Mouse (Mus musculus) lung, embryonic 14.5 days (tissue): ENCODE results near the gene Tnfrsf26. TPM values are rescaled to one million over a fixed set of nuclear protein-coding genes. Genes with fewer than 3 reads are reported as not detected.

Experiments
- ATAC-seq: fragments of 200-750 bp; cut with Nextera tagmentation; 2 replicates; pipeline ENCODE4 v1.8.0; 2017; ENCODE audit warnings: mild to moderate bottlenecking, moderate TSS enrichment, moderate library complexity; ENCODE audit not compliant: insufficient read depth
- DNase-seq: peaks from one replicate; pipeline ENCODE4 v3.0.0-alpha.2; 2015
- H3K27ac ChIP-seq: fragments of 300-500 bp; sonication (generic); 2 replicates; pipeline ENCODE4 v1.5.1; 2014; ENCODE audit warnings: low read depth, mild to moderate bottlenecking, moderate library complexity
- H3K27me3 ChIP-seq: fragments of 300-500 bp; sonication (generic); 2 replicates; pipeline ENCODE4 v1.6.1; 2014; ENCODE audit warnings: low read length, control low read depth; ENCODE audit not compliant: insufficient read depth
- H3K36me3 ChIP-seq: fragments of 300-500 bp; sonication (generic); 2 replicates; pipeline ENCODE4 v1.6.1; 2014; ENCODE audit warnings: control low read depth; ENCODE audit not compliant: insufficient read depth
- H3K4me1 ChIP-seq: fragments of 300-500 bp; sonication (generic); 2 replicates; pipeline ENCODE4 v1.6.1; 2014; ENCODE audit warnings: antibody characterized with exemption, control low read depth; ENCODE audit not compliant: insufficient read depth
- H3K4me2 ChIP-seq: fragments of 300-500 bp; sonication (generic); 2 replicates; pipeline ENCODE4 v1.6.1; 2014; ENCODE audit warnings: mild to moderate bottlenecking
- H3K4me3 ChIP-seq: fragments of 300-500 bp; sonication (generic); 2 replicates; pipeline ENCODE4 v1.5.1; 2014; ENCODE audit warnings: low read depth, low read length
- H3K9ac ChIP-seq: fragments of 300-500 bp; sonication (generic); 2 replicates; pipeline ENCODE4 v1.6.1; 2014
- H3K9me3 ChIP-seq: fragments of 300-500 bp; sonication (generic); 2 replicates; pipeline ENCODE4 v1.6.1; 2016; ENCODE audit warnings: low read depth, low read length, control low read depth
- CTCF ChIP-seq: IDR thresholded peaks from 2 replicates; pipeline ENCODE4 v1.5.1; 2016; ENCODE audit warnings: antibody characterized with exemption, low read depth
- whole genome bisulfite sequencing: fragments of 180-500 bp; shearing (Covaris S2); extraction: QIAGEN DNeasy Blood & Tissue Kit; methylation state at CpG from one replicate; pipeline ENCODE4 v1.1.7; 2014; 5-methylcytosine and 5-hydroxymethylcytosine counted together
- polyA plus RNA-seq: library from polyadenylated mRNA; unstranded; fragments of >200 nt; fragmentation: Nextera tagmentation; extraction: Ambion mirVana; gene quantifications from 2 replicates; pipeline ENCODE4 v1.2.1, GENCODE M21; 2014

Gene Tnfrsf26
- polyA plus RNA-seq, 1 experiment from 2014 or later: 0.11 TPM

- H3K4me2 ChIP-seq: no peak overlapping the region
- no peak for ATAC-seq
- H3K4me1 ChIP-seq: no peaks in the 10 kb centered on the region
- WGBS: 89% methylated on average over 1 of the region's 1 CpGs
- H3K4me3 ChIP-seq: no peak overlapping the region
- H3K36me3 ChIP-seq: no peaks in the 10 kb centered on the region
- no peak overlapping the region for H3K27ac ChIP-seq
- no peak for DNase-seq
- no peak overlapping the region for H3K9ac ChIP-seq
- no peak for TF ChIP-seq CTCF
- H3K27me3 ChIP-seq: no peaks in the 10 kb centered on the region
- H3K9me3 ChIP-seq: no peaks in the 10 kb centered on the region
These were observed 8.2 kb upstream of the Tnfrsf26 start for GRCm38 (mm10) chr7:143636674-143637073.

GRCm38 (mm10) chr7:143631503-143631902 lies 3.0 kb upstream of the Tnfrsf26 start:
- 60% methylated on average over 2 of the region's 2 CpGs for WGBS
- no peak overlapping the region for H3K9ac ChIP-seq
- H3K4me3 ChIP-seq: no peak overlapping the region
- no peak overlapping the region for H3K27ac ChIP-seq
- ATAC-seq (no peak), DNase-seq (no peak)
- H3K27me3 ChIP-seq: no peaks in the 10 kb centered on the region
- no peaks in the 10 kb centered on the region for H3K9me3 ChIP-seq
- TF ChIP-seq CTCF: no peak
- no peaks in the 10 kb centered on the region for H3K36me3 ChIP-seq
- no peak overlapping the region for H3K4me2 ChIP-seq
- no peaks in the 10 kb centered on the region for H3K4me1 ChIP-seq

GRCm38 (mm10) chr7:143629501-143629900 lies 979 bp upstream of the Tnfrsf26 start:
- no peaks in the 10 kb centered on the region for H3K27me3 ChIP-seq
- H3K36me3 ChIP-seq: no peaks in the 10 kb centered on the region
- no peak overlapping the region for H3K9ac ChIP-seq
- no peak overlapping the region for H3K4me3 ChIP-seq
- ATAC-seq (no peak), DNase-seq (no peak)
- WGBS: 31% methylated on average over 1 of the region's 1 CpGs
- no peak for TF ChIP-seq CTCF
- H3K4me1 ChIP-seq: no peaks in the 10 kb centered on the region
- no peak overlapping the region for H3K4me2 ChIP-seq
- H3K27ac ChIP-seq: no peak overlapping the region
- no peaks in the 10 kb centered on the region for H3K9me3 ChIP-seq

GRCm38 (mm10) chr7:143627555-143628286 lies 801 bp downstream of the Tnfrsf26 start:
- ATAC-seq (no peak), DNase-seq (no peak)
- Histone ChIP-seq H3K36me3 (no peaks in the 10 kb centered on the region), H3K9ac (no peak overlapping the region), H3K4me2 (no peak overlapping the region), H3K27me3 (no peaks in the 10 kb centered on the region), H3K4me3 (no peak overlapping the region), H3K27ac (no peak overlapping the region), H3K9me3 (no peaks in the 10 kb centered on the region), H3K4me1 (no peaks in the 10 kb centered on the region)
- 46% methylated on average over 10 of the region's 10 CpGs for WGBS
- TF ChIP-seq CTCF: no peak

- 48% methylated on average over 2 of the region's 2 CpGs for WGBS
- no peaks in the 10 kb centered on the region for H3K27me3 ChIP-seq
- DNase-seq (no peak), ATAC-seq (no peak)
- TF ChIP-seq CTCF: no peak
- H3K4me3 ChIP-seq: no peak overlapping the region
- no peaks in the 10 kb centered on the region for H3K36me3 ChIP-seq
- no peaks in the 10 kb centered on the region for H3K4me1 ChIP-seq
- H3K9me3 ChIP-seq: no peaks in the 10 kb centered on the region
- H3K9ac ChIP-seq: no peak overlapping the region
- H3K27ac ChIP-seq: no peak overlapping the region
- no peak overlapping the region for H3K4me2 ChIP-seq
These were observed 2.3 kb downstream of the Tnfrsf26 start for GRCm38 (mm10) chr7:143626178-143626577.

GRCm38 (mm10) chr7:143625151-143625550 lies 3.4 kb downstream of the Tnfrsf26 start:
- no peak for DNase-seq
- no peak overlapping the region for H3K9ac ChIP-seq
- TF ChIP-seq CTCF: no peak
- no peaks in the 10 kb centered on the region for H3K27me3 ChIP-seq
- 54% methylated on average over 5 of the region's 5 CpGs for WGBS
- H3K27ac ChIP-seq: no peak overlapping the region
- H3K4me1 ChIP-seq: no peaks in the 10 kb centered on the region
- no peak overlapping the region for H3K4me2 ChIP-seq
- H3K36me3 ChIP-seq: no peaks in the 10 kb centered on the region
- H3K4me3 ChIP-seq: no peak overlapping the region
- H3K9me3 ChIP-seq: no peaks in the 10 kb centered on the region
- ATAC-seq: no peak

GRCm38 (mm10) chr7:143624561-143624960 lies 4.0 kb downstream of the Tnfrsf26 start:
- no peak overlapping the region for H3K27ac ChIP-seq
- no peak overlapping the region for H3K4me2 ChIP-seq
- no peaks in the 10 kb centered on the region for H3K9me3 ChIP-seq
- H3K27me3 ChIP-seq: no peaks in the 10 kb centered on the region
- DNase-seq (no peak), ATAC-seq (no peak)
- H3K4me3 ChIP-seq: no peak overlapping the region
- no peak overlapping the region for H3K9ac ChIP-seq
- 63% methylated on average over 3 of the region's 3 CpGs for WGBS
- no peak for TF ChIP-seq CTCF
- no peaks in the 10 kb centered on the region for H3K36me3 ChIP-seq
- no peaks in the 10 kb centered on the region for H3K4me1 ChIP-seq

- H3K36me3 ChIP-seq: no peaks in the 10 kb centered on the region
- no peaks in the 10 kb centered on the region for H3K9me3 ChIP-seq
- no peaks in the 10 kb centered on the region for H3K4me1 ChIP-seq
- H3K4me2 ChIP-seq: no peak overlapping the region
- DNase-seq (no peak), ATAC-seq (no peak)
- H3K27me3 ChIP-seq: no peaks in the 10 kb centered on the region
- no peak overlapping the region for H3K27ac ChIP-seq
- WGBS: 41% methylated on average over 1 of the region's 1 CpGs
- TF ChIP-seq CTCF: no peak
- H3K4me3 ChIP-seq: no peak overlapping the region
- no peak overlapping the region for H3K9ac ChIP-seq
These were observed 7.6 kb downstream of the Tnfrsf26 start for GRCm38 (mm10) chr7:143620951-143621350.
